Comparison of ENCODE assay signal across 28 mouse cellular contexts in the genomic region with DNA sequence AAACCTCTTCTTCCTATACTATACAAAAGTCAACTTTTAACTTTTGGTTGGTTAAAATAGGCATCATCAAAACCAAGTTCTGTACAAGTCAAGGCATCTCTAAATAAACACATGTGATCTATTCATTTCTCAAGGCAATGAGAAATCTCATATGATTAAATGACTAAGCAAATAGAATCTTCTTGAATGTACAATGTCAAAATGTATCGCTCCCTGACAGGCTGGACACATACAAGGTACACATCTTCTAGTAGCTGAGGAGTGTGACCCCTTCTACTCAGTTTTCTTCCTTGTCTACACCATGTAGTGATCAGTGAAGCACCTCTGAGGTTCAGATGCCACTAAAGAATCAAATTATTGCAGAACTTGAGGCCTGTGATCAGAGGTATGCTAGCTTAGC.
"Had no signal": no experiment of that assay in that cellular context is flagged by ENCODE, and none has a peak within 500 bp of the region (broad histone marks: within the 10 kb centered on the region; RNA-seq: fewer than 3 reads in every experiment).

No protein-coding gene starts in this region.

- H3K36me3 ChIP-seq: embryonic facial prominence, embryonic 10.5 days; embryonic facial prominence, embryonic 12.5 days; embryonic facial prominence, embryonic 13.5 days; embryonic facial prominence, embryonic 15.5 days; forebrain, embryonic 10.5 days; forebrain, embryonic 12.5 days; forebrain, embryonic 15.5 days had no signal

- H3K27ac ChIP-seq: embryonic facial prominence, embryonic 10.5 days; embryonic facial prominence, embryonic 12.5 days; embryonic facial prominence, embryonic 13.5 days; embryonic facial prominence, embryonic 15.5 days; forebrain, embryonic 10.5 days; forebrain, embryonic 12.5 days; forebrain, embryonic 13.5 days; forebrain, embryonic 15.5 days; gastrocnemius, adult 2 months; heart, adult 2 months had no signal

- H3K4me2 ChIP-seq: embryonic facial prominence, embryonic 12.5 days; embryonic facial prominence, embryonic 13.5 days; embryonic facial prominence, embryonic 15.5 days; forebrain, embryonic 12.5 days; forebrain, embryonic 13.5 days; forebrain, embryonic 15.5 days had no signal

- H3K27me3 ChIP-seq: embryonic facial prominence, embryonic 12.5 days; embryonic facial prominence, embryonic 13.5 days; embryonic facial prominence, embryonic 15.5 days; forebrain, embryonic 12.5 days; forebrain, embryonic 13.5 days; forebrain, embryonic 15.5 days had no signal

- H3K9me3 ChIP-seq: embryonic facial prominence, embryonic 10.5 days; embryonic facial prominence, embryonic 12.5 days; embryonic facial prominence, embryonic 13.5 days; embryonic facial prominence, embryonic 15.5 days; forebrain, embryonic 10.5 days; forebrain, embryonic 13.5 days; forebrain, embryonic 15.5 days had no signal

- H3K9ac ChIP-seq: embryonic facial prominence, embryonic 12.5 days; embryonic facial prominence, embryonic 13.5 days; embryonic facial prominence, embryonic 15.5 days; forebrain, embryonic 12.5 days; forebrain, embryonic 13.5 days; forebrain, embryonic 15.5 days; forebrain, postnatal 0 days had no signal

- DNase-seq: cerebellum, adult 2 months; cerebellum, adult 8-10 months; cerebellum, adult 9-10 months; cerebellum, adult 9-11 months; cerebellum, postnatal 10 days; cerebellum, postnatal 14 days; cerebellum, postnatal 25 days; cerebellum, postnatal 36 days; embryo, embryonic 11 days; forebrain, postnatal 0 days; gastrocnemius, adult 2 months; gastrocnemius, postnatal 10 days; gastrocnemius, postnatal 14 days; gastrocnemius, postnatal 25 days; gastrocnemius, postnatal 36 days; heart, adult 18-20 months; heart, adult 2 months had no signal

- H3K4me1 ChIP-seq: embryonic facial prominence, embryonic 10.5 days; embryonic facial prominence, embryonic 12.5 days; embryonic facial prominence, embryonic 15.5 days; forebrain, embryonic 10.5 days; forebrain, embryonic 12.5 days; forebrain, embryonic 13.5 days; forebrain, embryonic 15.5 days had no signal

- H3K4me3 ChIP-seq: embryonic facial prominence, embryonic 10.5 days; embryonic facial prominence, embryonic 12.5 days; embryonic facial prominence, embryonic 13.5 days; embryonic facial prominence, embryonic 15.5 days; erythroblast, embryonic 14.5 days; forebrain, embryonic 10.5 days; forebrain, embryonic 12.5 days; forebrain, embryonic 13.5 days; forebrain, embryonic 15.5 days; gastrocnemius, adult 2 months; heart, adult 2 months had no signal

- ATAC-seq: forebrain, embryonic 13.5 days; forebrain, embryonic 14.5 days; forebrain, embryonic 15.5 days; forebrain, embryonic 16.5 days; forebrain, postnatal 0 days had no signal
